Mouse (Mus musculus) midbrain, embryonic 15.5 days (tissue): Measurements from ENCODE around the gene Itsn1. TPM values are rescaled to one million over a fixed set of nuclear protein-coding genes. Genes with fewer than 3 reads are reported as not detected.

Experiments used
- ATAC-seq: fragments of 200-750 bp; cut with Nextera tagmentation; replicated peaks from 2 replicates; pipeline ENCODE4 v1.8.0; 2017; ENCODE audit warnings: moderate TSS enrichment
- H3K27ac ChIP-seq: fragments of 300-500 bp; sonication (generic); 2 replicates; pipeline ENCODE4 v1.5.1; 2015; ENCODE audit warnings: mild to moderate bottlenecking, inconsistent platforms
- H3K27me3 ChIP-seq: fragments of 300-500 bp; sonication (generic); replicated peaks from 2 replicates; pipeline ENCODE4 v1.6.1; 2015; ENCODE audit warnings: inconsistent platforms
- H3K36me3 ChIP-seq: fragments of 300-500 bp; sonication (generic); replicated peaks from 2 replicates; pipeline ENCODE4 v1.6.1; 2015; ENCODE audit warnings: inconsistent platforms
- H3K4me1 ChIP-seq: fragments of 300-500 bp; sonication (generic); 2 replicates; pipeline ENCODE4 v1.6.1; 2015; ENCODE audit warnings: inconsistent platforms
- H3K4me2 ChIP-seq: fragments of 300-500 bp; sonication (generic); 2 replicates; pipeline ENCODE4 v1.6.1; 2015; ENCODE audit warnings: inconsistent platforms, mild to moderate bottlenecking, moderate library complexity
- H3K4me3 ChIP-seq: fragments of 300-500 bp; sonication (generic); 2 replicates; pipeline ENCODE4 v1.5.1; 2015; ENCODE audit warnings: mild to moderate bottlenecking, inconsistent platforms
- H3K9ac ChIP-seq: fragments of 300-500 bp; sonication (generic); 2 replicates; pipeline ENCODE4 v1.6.1; 2015; ENCODE audit warnings: mild to moderate bottlenecking, inconsistent platforms
- H3K9me3 ChIP-seq: fragments of 300-500 bp; sonication (generic); 2 replicates; pipeline ENCODE4 v1.6.1; 2016; ENCODE audit warnings: inconsistent platforms
- whole genome bisulfite sequencing: fragments of 180-500 bp; shearing (Covaris S2); methylation state at CpG from one replicate; pipeline ENCODE4 v1.1.7; 2015; ENCODE audit warnings: mixed read lengths; 5-methylcytosine and 5-hydroxymethylcytosine counted together
- polyA plus RNA-seq: library from polyadenylated mRNA; unstranded; fragments of >200 nt; fragmentation: Nextera tagmentation; extraction: Ambion mirVana; gene quantifications from 2 replicates; pipeline ENCODE4 v1.2.1, GENCODE M21; 2015

The Itsn1 gene
- polyA plus RNA-seq, 1 experiment from 2014 or later: 63.5 TPM

DNA sequence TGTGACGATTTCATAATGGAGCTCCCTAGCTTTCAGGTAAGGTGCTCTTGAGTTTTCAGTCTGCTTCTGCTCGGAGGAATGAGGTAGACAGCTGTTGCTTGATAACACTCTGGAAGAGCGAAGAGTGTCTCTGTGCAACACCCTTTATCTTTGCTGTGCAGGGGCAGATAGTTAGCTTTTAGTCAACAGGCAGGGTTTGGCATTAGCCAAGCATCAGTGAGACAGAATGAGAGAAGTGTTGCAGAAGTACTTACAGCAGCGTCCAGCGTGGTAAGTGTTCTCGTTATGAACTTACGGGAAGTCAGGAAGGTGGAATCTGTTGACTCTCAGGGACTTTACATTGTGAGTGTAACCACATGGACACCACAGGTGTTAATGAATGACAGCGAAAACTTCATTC is 75.3 kb downstream of the Itsn1 start:
- Histone ChIP-seq H3K9me3 (no peaks in the 10 kb centered on the region), H3K36me3 (peaks cover 13% of the 10 kb centered on the region), H3K27ac (no peak overlapping the region), H3K27me3 (no peaks in the 10 kb centered on the region), H3K4me1 (no peaks in the 10 kb centered on the region), H3K4me2 (no peak overlapping the region), H3K9ac (no peak overlapping the region), H3K4me3 (no peak overlapping the region)
- WGBS: 90% methylated on average over 8 of the region's 8 CpGs
- no peak for ATAC-seq

DNA sequence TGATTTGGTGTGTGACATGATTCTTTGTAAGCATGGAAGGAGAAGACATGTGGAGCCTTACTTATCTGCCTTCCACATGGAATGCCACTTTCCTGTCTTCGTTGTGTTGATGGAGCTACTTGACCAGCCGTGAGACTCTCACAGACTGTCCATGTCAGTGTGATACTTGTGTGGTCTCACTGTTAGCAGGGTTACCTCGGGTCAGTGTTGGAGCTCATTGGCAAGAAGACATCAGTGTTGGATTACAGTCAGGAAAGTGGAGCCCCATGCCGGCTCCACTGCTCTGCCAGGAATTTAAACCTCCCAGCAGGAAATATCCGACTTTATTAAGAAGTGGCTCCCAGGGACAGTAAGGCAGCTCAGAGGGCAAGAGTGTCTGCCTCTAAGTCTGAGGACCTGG is 75.8 kb downstream of the Itsn1 start:
- 84% methylated on average over 5 of the region's 5 CpGs for WGBS
- Histone ChIP-seq H3K27me3 (no peaks in the 10 kb centered on the region), H3K36me3 (peaks cover 13% of the 10 kb centered on the region), H3K27ac (no peak overlapping the region), H3K4me3 (no peak overlapping the region), H3K9ac (no peak overlapping the region), H3K4me2 (no peak overlapping the region), H3K9me3 (no peaks in the 10 kb centered on the region), H3K4me1 (no peaks in the 10 kb centered on the region)
- no peak for ATAC-seq

DNA sequence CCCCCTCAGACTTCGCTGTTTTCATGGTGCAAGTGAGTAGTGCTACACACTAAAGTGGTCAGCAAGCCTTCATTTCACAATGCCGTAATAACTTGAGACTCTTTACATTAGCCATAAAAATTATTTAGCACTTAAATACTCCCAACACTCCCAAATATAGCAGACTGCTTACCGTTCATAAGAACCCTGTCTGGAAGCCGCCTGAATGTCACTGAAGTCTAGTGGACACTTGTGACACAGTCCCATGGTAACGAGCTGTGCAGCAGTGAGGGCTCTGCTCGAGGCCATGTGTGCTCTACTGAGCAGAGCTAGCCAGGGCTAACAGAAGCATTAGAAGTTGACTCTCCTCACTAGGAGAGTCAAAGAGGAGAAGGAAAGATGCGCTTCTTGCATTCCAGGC is 81.2 kb downstream of the Itsn1 start:
- no peak overlapping the region for H3K4me3 ChIP-seq
- no peaks in the 10 kb centered on the region for H3K27me3 ChIP-seq
- ATAC-seq: no peak
- 92% methylated on average over 7 of the region's 7 CpGs for WGBS
- no peak overlapping the region for H3K4me2 ChIP-seq
- no peaks in the 10 kb centered on the region for H3K4me1 ChIP-seq
- no peak overlapping the region for H3K27ac ChIP-seq
- H3K36me3 ChIP-seq: peaks cover 8% of the 10 kb centered on the region; the same call in 1 of the 2 replicates
- H3K9me3 ChIP-seq: no peaks in the 10 kb centered on the region
- H3K9ac ChIP-seq: no peak overlapping the region

DNA sequence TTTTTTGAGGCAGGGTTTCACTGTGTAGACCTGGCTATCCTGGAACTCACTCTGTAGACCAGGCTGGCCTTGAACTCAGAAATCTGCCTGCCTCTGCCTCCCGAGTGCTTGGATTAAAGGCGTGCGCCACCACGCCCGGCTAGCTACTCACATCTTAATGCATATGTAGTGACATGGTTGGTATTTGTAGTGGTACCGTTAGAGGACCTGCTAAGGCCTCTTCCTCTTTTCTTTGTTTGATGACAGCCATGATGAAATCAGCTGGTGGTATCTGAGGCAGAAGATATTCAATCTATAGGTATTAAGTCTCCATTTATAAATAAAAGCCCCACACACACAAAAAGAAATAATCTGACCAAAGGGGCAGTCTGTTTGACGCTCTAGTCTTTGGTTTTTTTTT is 82.3 kb downstream of the Itsn1 start:
- H3K9me3 ChIP-seq: no peaks in the 10 kb centered on the region
- no peak overlapping the region for H3K4me2 ChIP-seq
- ATAC-seq: no peak
- no peaks in the 10 kb centered on the region for H3K4me1 ChIP-seq
- no peak overlapping the region for H3K27ac ChIP-seq
- H3K9ac ChIP-seq: no peak overlapping the region
- H3K36me3 ChIP-seq: peaks cover 10% of the 10 kb centered on the region; the same call in 1 of the 2 replicates
- WGBS: 91% methylated on average over 7 of the region's 7 CpGs
- H3K4me3 ChIP-seq: no peak overlapping the region
- H3K27me3 ChIP-seq: no peaks in the 10 kb centered on the region

DNA sequence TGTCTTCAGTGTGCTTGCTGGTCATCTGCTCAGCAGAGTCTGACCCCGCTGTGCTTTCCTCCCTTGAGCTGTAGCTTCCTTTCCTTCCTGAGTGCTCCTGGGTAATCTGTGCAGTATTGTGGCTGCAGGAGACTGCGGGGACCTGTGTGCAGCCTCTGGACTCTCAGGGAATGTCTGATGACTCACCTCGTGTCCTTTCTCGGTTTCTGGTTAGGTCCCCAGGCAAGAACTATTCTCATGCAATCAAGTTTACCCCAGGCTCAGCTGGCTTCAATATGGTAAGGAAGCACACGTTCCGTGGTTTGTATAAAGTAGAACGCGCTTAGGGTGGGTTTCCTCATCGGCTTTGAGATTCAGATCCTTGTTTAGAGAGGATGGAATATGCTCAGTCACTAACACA is 82.8 kb downstream of the Itsn1 start:
- Histone ChIP-seq H3K9ac (no peak overlapping the region), H3K27ac (no peak overlapping the region), H3K4me3 (no peak overlapping the region), H3K4me2 (no peak overlapping the region), H3K9me3 (no peaks in the 10 kb centered on the region), H3K4me1 (no peaks in the 10 kb centered on the region), H3K36me3 (peaks cover 8% of the 10 kb centered on the region; the same call in 1 of the 2 replicates), H3K27me3 (no peaks in the 10 kb centered on the region)
- 91% methylated on average over 9 of the region's 9 CpGs for WGBS
- ATAC-seq: no peak

DNA sequence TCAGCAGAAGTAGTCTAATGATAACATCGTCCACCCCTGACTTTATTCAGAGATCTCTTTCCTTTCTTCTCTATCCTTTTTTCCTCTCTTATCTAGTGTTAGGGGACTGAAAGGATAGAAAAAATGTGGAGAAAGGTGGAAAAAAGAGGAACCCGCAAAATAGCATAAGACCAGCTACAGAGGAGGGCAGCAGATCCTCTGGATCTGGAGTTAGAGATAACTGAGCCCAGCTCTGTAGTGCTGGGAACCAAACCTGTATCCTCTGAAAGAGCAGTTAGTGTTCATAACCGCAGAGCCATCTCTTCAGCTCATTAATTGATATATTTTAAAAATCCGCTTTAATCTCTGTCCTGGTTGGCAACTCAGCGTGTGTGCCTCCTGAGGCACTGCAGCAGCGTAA is 84.5 kb downstream of the Itsn1 start:
- H3K4me2 ChIP-seq: no peak overlapping the region
- H3K4me1 ChIP-seq: no peaks in the 10 kb centered on the region
- no peaks in the 10 kb centered on the region for H3K9me3 ChIP-seq
- no peak overlapping the region for H3K9ac ChIP-seq
- ATAC-seq: no peak
- H3K27me3 ChIP-seq: no peaks in the 10 kb centered on the region
- no peak overlapping the region for H3K27ac ChIP-seq
- H3K36me3 ChIP-seq: peaks cover 21% of the 10 kb centered on the region
- no peak overlapping the region for H3K4me3 ChIP-seq
- 85% methylated on average over 6 of the region's 6 CpGs for WGBS

DNA sequence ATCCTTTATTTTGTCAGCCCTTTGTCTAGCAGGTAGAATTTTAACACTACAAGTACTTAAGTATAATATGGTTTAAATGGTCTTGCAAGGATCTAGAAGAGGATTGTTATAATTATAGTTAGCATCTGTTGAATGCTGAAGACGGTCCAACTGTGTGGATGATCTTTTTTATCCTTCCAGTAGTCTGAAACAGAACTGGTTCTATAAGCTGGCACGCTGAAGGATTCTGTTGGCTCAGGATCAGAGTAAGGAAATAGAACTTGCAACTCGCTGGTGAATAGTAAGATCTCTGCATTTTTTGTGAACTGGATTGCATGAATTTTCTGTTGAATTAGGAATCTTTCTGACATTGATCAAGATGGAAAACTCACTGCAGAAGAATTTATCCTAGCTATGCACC is 86.0 kb downstream of the Itsn1 start:
- H3K36me3 ChIP-seq: peaks cover 33% of the 10 kb centered on the region

DNA sequence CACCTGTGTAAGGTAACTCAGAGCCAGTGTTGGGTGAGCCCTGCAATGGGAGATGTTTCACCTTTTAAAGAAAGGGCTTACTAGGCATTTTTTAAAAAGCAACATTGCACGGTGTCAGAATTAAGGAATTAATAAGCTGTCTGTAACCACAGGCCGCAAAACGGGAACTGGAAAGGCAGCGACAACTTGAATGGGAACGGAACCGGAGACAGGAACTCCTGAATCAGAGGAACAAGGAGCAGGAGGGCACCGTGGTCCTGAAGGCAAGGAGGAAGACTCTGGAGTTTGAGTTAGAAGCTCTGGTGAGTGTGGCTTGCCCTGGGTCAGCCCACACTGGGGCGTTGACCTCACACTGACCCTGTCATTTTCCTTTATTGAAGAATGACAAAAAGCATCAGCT is 91.2 kb downstream of the Itsn1 start:
- no peaks in the 10 kb centered on the region for H3K9me3 ChIP-seq
- no peaks in the 10 kb centered on the region for H3K4me1 ChIP-seq
- no peak overlapping the region for H3K4me3 ChIP-seq
- no peak overlapping the region for H3K9ac ChIP-seq
- no peak overlapping the region for H3K27ac ChIP-seq
- H3K4me2 ChIP-seq: no peak overlapping the region
- no peak for ATAC-seq
- 96% methylated on average over 8 of the region's 8 CpGs for WGBS
- H3K36me3 ChIP-seq: peaks cover 53% of the 10 kb centered on the region
- no peaks in the 10 kb centered on the region for H3K27me3 ChIP-seq

More for the DNA sequence above, 86.0 kb downstream of the Itsn1 start:
- Histone ChIP-seq H3K27ac (no peak overlapping the region), H3K9me3 (no peaks in the 10 kb centered on the region), H3K9ac (no peak overlapping the region), H3K4me1 (no peaks in the 10 kb centered on the region), H3K4me3 (no peak overlapping the region), H3K4me2 (no peak overlapping the region), H3K27me3 (no peaks in the 10 kb centered on the region)
- no peak for ATAC-seq
- WGBS: 90% methylated on average over 3 of the region's 3 CpGs

DNA sequence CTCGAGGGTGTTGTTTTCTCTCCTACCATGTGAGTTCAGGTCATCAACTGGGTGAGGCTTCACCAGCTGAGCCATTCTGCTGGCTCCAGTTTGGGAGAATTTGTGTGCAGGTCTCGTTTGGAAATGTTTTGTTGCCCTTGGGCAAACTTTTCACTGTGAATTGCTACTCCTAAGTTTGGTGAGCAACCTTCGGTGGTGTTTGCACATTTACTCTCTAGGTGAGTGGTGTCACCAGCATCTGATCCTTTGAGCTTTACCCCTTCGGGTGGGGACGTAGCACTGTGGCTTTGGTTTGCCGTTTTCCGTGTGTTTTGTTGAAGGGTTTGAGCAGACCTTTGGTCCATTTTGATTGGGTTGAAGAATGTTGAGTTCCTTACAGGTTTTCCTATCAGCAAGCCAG is 93.2 kb downstream of the Itsn1 start:
- Histone ChIP-seq H3K27ac (no peak overlapping the region), H3K4me1 (no peaks in the 10 kb centered on the region), H3K36me3 (peaks cover 48% of the 10 kb centered on the region)

DNA sequence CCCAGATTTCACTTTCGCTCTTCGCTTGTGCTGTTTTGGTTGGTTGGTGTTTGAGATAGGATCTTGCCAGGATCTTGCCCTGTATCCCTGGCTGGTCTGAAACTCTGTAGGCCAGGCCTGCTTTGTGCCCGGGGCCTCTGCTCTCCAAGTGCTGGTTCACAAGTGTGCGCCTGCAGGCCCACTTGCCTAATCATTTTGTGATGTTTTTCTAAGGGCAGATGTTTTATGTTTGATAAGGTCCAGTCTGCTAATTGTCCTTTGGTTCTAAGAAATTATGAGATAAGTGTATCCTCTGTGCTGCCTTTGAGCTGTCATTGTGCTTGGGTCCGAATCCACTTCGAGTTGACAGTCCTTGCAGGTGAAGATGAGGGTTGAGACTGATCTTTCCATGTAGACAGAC is 93.7 kb downstream of the Itsn1 start:
- Histone ChIP-seq H3K4me2 (no peak overlapping the region), H3K27ac (no peak overlapping the region), H3K36me3 (peaks cover 45% of the 10 kb centered on the region), H3K4me1 (no peaks in the 10 kb centered on the region), H3K4me3 (no peak overlapping the region), H3K9me3 (no peaks in the 10 kb centered on the region), H3K27me3 (no peaks in the 10 kb centered on the region), H3K9ac (no peak overlapping the region)
- WGBS: 94% methylated on average over 6 of the region's 6 CpGs
- ATAC-seq: no peak

More for the DNA sequence above, 93.2 kb downstream of the Itsn1 start:
- 96% methylated on average over 7 of the region's 7 CpGs for WGBS
- Histone ChIP-seq H3K4me3 (no peak overlapping the region), H3K9me3 (no peaks in the 10 kb centered on the region), H3K9ac (no peak overlapping the region), H3K27me3 (no peaks in the 10 kb centered on the region), H3K4me2 (no peak overlapping the region)
- no peak for ATAC-seq

DNA sequence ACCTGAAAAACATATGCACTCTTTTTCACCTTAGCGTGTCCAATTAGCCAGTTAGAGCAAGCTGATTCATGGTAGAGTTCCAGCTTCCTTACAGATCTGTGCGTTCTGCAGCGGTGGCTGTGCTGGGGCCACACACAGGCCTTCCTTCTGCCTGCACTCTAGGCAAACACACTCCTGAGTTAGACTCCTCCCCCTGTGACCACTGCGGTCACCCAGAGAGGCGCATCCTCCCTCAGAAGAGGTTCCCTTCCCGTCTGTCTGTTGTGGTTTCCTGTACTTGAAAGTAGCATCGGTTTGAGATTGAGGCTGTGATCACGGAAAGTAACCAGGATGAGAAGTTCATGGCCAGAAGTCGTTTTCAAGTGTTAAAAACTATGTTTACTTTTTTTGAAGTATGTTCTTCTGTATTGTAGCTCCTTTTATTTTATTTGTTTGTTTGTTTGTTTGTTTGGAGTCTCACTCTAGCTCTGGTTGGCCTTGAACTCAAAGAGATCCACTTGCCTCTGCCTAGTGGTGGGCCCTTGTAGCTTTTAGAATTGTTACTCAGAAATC is 96.8 kb downstream of the Itsn1 start:
- Histone ChIP-seq H3K4me1 (peaks cover 4% of the 10 kb centered on the region; the same call in 1 of the 2 replicates), H3K36me3 (peaks cover 28% of the 10 kb centered on the region), H3K9me3 (no peaks in the 10 kb centered on the region), H3K4me2 (no peak overlapping the region), H3K4me3 (no peak overlapping the region), H3K27me3 (no peaks in the 10 kb centered on the region), H3K27ac (no peak overlapping the region), H3K9ac (no peak overlapping the region)
- ATAC-seq: no peak
- 69% methylated on average over 9 of the region's 9 CpGs for WGBS

DNA sequence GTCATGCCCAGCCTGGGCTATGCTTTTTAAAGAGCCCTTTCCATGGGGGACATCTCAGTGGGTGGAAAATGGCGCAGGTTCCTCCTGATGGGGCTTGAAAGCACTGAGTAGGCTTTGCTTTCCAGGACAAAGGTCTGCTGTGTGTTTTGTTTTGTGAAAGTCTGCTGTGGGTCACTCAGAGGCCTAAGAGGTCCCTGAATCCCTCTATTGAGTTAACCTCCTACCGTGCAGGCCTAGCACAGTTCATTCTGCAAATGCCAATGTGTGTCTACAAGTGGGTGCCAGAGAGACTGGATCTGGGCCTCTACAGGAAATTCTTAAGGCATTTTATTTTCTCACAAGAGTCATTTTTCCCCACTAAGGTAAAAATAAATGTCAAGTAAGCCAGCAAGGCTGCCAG is 97.8 kb downstream of the Itsn1 start:
- H3K4me3 ChIP-seq: no peak overlapping the region
- H3K9me3 ChIP-seq: no peaks in the 10 kb centered on the region
- H3K4me1 ChIP-seq: peaks cover 4% of the 10 kb centered on the region; the same call in 1 of the 2 replicates
- no peak for ATAC-seq
- WGBS: 39% methylated on average over 2 of the region's 2 CpGs
- no peaks in the 10 kb centered on the region for H3K27me3 ChIP-seq
- H3K9ac ChIP-seq: no peak overlapping the region
- H3K36me3 ChIP-seq: peaks cover 20% of the 10 kb centered on the region; the same call in 1 of the 2 replicates
- H3K27ac ChIP-seq: no peak overlapping the region
- no peak overlapping the region for H3K4me2 ChIP-seq

DNA sequence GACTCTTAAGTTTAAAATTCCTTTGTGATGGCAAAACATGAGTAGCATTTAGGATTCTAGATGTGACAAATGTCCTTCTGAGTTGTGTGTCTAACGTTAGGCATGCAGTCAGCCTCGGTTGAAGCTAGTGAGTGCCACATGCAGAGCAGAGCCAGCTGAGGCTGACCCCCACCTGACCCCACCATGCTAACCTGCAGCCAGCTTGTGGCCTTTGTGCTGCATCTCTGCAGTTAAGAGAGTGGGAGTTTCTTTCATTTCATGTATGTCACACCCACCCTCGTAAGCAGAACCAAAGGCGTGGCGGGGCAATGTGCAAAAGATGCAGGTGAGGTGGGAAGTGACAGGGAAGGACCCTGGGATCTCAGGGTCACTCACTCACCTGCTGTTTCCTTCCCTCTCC is 98.4 kb downstream of the Itsn1 start:
- no peak overlapping the region for H3K4me2 ChIP-seq
- H3K4me3 ChIP-seq: no peak overlapping the region
- WGBS: 70% methylated on average over 5 of the region's 5 CpGs
- H3K9ac ChIP-seq: no peak overlapping the region
- H3K27ac ChIP-seq: no peak overlapping the region
- peaks cover 4% of the 10 kb centered on the region; the same call in 1 of the 2 replicates for H3K4me1 ChIP-seq
- no peak for ATAC-seq
- H3K9me3 ChIP-seq: no peaks in the 10 kb centered on the region
- H3K27me3 ChIP-seq: no peaks in the 10 kb centered on the region
- peaks cover 14% of the 10 kb centered on the region; the same call in 1 of the 2 replicates for H3K36me3 ChIP-seq
